Mouse (Mus musculus): ENCODE data around the gene Lrrc26. TPM values are rescaled to one million over a fixed set of nuclear protein-coding genes. Genes with fewer than 3 reads are reported as not detected.
A peak's percentile ranks its signal among the peaks of the same experiment; 100 is the strongest.

The Lrrc26 gene
- total RNA-seq, 2 experiments from 2014 or later = not detected

DNA sequence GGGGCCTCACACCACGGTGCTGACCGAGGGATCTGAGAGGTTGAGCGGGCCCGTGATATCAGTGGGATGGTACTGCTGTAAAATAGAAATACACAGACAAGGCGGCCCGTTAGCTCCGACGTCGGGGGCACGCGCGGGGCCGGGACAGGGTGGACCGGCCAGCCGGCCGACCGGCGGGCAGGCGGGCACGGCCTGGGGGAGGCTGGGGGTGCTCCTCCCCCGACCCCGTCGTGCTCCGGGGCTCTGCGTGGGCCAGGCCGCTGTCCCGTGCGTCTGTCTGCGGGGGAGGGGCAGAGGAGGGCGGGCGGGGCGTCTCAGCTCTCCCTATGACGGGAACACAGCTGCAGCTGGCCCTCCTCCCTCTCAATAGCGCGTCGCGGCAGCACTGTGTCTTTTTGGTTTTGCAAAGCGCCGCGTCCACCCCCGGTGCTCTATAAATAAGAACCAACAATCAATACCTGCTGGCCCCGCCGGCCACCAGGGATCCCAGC, 2.4 kb downstream of the Lrrc26 start:
- ATAC-seq (replicated peaks; ENCODE audit: low FRiP score, poor library complexity, severe bottlenecking) = no peak

DNA sequence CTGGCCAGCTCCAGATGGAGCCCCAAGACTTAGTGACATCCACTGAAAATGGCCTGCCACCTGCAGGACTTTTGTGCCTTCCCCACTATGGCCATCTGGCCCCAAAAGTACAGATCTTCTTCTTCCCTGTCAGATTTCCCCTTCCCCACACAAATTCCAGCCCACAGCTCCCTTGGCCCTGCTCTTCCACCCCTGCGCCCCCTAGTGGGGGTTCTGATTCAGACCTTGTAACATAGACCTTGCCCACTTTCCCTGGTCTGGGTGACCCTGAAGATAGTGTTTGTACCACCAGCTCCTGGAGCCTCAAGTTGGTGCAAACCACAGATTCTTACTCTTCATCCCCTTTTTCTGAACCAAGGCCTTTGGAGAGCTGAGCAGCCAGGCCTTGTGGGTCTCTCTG, 3.1 kb downstream of the Lrrc26 start:
- peak; percentile 58; the same call in 1 of the 2 replicates for ATAC-seq (replicated peaks; ENCODE audit: low FRiP score, poor library complexity, severe bottlenecking)

DNA sequence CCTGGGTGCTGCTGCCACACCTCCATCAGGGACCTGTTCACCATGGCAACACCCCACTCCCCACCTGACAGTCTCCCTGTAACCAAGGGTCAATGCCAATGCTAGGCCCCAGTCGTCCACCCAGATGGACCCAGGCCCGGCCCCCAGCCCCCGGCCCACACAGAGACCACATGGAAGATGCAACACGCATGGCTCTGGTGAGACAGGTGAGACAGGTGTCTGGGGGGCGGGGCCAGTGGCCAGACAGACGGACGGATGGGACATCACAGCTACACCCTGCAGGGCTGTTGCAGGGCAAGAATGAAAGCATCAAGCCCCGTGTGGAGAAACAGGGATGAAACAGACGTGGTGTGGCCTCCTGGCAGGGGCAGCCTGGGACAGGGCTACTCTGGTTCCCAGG, 4.0 kb downstream of the Lrrc26 start:
- no peak for ATAC-seq (replicated peaks; ENCODE audit: low FRiP score, poor library complexity, severe bottlenecking)

DNA sequence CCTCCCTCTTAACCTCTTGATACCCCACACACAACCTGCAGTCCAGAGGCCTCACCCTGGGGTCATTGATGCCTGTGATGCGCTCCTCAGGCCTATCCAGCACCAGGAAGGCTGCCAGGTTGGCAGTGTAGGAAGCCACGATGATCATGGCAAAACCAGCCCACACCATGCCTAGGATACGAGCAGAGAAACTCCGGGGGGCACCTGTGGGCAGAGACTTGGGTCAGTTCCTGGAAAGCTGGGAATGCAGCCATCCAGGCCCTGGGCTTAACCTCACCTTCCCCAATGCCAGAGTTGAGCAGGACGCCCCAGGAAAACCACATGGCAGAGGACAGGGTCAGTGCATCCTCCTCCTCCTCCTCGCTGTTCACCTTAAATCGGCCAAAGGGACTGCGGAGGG, 7.4 kb downstream of the Lrrc26 start:
- ATAC-seq (replicated peaks; ENCODE audit: low FRiP score, poor library complexity, severe bottlenecking) = no peak

DNA sequence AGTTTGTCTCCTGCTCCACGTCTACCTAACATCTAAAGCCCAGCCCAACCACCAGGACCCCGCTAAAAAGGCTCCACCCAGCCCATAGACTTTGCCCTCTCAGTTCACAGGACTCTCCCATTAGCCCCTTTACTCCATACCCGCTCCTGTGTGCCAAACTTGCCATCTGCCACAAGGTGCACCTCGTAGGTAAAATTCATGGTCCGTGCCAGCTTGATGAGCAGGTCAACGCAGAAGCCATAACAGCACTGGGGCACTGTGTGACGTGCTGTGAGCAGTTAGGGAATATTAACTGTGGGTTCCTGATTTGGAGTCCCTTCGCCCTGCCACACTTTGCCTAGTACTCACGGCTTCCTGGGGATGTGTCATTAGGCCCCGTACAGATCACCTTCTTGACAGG, 8.3 kb downstream of the Lrrc26 start:
- no peak for ATAC-seq (replicated peaks; ENCODE audit: low FRiP score, poor library complexity, severe bottlenecking)

DNA sequence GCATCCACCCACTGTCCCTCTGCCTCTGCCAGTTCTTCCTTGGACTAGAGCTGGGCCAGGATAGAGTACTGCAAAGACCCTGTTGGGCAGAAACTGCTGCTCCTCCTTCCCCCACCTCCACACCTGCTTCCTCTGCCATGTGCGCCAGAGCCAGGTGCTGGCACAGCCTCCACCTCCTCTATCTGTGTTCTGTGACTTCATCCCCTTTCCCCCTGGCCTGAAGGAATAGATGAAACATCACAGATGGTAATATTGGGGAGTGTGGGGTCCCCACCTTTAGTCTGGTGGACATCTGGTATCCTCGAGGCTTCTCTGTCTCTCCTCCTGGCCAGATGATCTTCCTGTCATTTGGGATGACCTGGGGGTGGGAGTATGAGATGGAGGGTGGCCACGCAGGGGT, 13.7 kb downstream of the Lrrc26 start:
- ATAC-seq (replicated peaks; ENCODE audit: low FRiP score, poor library complexity, severe bottlenecking) = no peak

DNA sequence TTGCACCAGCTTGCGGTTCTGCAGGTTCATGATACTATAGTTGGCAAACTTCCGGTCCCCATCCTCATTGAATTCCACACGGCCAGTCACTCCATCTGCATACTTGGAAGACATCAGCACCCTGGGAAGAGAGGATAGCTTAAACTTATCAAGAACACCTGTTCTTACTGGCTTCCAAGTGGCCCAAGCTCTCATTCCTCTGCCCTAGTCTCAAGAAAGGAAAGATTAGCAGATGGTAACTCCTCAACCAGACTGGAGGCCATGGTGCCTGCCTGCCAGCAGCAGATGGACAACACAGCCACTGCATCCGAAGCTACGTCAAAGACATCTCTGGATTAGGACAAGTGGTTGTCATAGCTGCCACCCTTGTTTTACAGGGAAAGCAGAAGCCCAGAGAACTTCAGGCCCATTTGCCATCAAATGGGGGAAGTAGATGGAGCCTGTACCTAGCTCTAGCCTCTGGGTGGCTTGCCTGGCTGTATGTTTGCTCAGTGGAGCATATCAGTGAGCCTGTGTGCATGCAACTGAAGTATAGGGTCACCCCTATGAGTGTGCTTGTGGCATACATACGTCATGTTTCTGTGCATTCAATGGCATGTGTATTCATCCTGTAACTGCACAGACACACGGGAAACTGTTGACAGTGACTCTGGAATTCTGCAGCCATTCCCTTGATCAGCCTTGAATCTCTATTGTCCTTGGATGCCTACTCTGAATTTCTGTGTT, 14.4 kb downstream of the Lrrc26 start:
- no peak for ATAC-seq (replicated peaks; ENCODE audit: low FRiP score, poor library complexity, severe bottlenecking)

DNA sequence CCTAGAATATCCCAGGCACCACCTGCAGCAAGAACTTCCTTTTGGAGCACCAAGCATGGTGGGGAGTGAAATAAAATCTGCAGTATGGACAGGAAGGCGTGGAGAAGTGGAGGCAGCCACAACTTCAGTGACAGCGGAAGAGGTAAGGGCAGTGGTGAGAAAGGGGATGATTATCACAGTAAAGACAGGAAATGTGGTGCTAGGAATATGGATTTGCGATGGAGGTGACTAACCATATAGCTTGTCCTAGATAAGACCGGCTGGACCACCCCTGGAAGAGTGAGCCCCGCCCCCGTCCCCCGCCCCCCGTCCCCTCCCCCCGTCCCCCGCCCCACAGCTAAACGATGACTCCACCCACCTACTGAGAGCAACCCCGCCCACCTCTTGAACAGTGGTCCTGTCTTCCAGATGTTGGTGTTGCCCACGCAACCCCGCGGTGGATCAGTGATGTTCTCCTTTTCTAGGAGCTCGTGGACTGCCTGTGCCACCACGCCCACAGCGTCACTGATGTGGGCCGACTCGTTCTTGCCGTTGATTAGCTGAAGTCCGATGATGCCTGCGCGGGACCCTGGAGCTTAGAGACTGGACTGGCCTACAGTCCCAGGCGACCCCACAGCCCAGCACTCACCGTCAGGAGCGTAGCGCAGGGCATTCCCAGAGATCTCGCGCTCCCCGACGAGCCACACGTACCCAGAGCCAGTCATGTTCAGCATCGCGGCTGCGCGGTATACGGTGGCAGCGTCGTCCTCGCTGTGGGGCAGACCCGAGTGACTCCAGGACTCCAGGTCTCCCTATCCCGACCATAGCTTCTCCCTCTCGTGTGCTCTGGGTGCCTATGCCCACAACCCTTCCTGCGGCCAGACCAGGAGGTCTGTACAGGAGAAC, 15.2 kb downstream of the Lrrc26 start:
- ATAC-seq (replicated peaks; ENCODE audit: low FRiP score, poor library complexity, severe bottlenecking) = no peak

DNA sequence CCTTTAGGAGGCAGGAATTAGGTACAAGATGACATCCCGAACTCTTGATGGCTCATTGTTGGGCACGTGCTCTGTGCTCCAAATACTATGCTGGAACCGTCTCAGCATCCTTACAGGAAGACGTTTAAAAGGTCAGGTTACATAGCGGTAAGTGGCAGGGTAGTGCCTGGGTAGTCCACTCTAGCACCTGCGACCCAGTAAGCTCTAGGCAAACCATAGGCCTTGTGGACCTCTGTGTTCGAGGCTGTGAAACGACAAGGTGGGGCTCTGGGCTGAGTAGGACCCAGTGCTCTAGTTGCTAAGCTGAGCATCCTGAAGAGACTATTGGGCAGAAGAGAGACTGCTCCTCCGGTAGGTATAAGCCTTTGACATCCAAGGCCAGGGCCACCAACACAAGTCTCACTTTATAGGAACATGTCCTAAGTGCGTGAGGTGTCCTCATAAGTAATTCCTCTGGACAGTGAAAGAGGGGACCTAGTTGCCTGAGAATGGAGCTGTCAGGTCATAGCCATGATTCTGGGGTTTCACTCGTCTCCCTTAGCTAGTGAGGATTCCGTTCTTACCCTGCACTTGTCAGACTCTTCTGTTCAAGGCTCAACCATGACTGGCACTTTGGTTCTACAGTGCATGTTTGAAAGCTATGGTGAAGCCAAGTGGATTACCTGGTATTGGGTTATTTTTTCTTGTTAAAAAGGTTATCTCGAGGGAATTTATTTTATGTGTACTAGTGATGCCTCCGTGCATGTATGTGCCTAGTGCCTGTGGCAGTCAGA, 16.1 kb downstream of the Lrrc26 start:
- ATAC-seq (replicated peaks; ENCODE audit: low FRiP score, poor library complexity, severe bottlenecking) = no peak

DNA sequence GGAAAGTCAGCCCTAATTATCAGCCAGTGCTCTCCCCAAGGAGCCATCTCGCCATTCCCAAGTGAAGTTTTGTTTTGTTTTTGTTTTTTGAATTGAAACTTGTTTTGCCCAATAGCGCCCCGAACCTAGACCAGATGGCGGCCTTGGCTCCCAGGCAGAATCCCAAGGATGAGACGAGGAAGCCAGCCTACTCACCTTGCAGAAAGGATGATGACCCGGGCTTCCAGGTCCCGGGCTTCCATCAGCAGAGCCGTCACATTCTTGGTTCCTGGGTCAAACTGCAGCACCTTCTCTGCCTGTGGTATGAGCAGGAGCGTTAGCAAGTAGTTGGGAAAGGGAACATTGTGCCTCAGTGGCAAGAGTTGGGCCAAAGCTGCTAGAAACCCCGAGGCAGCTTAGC, 20.5 kb downstream of the Lrrc26 start:
- ATAC-seq (replicated peaks; ENCODE audit: low FRiP score, poor library complexity, severe bottlenecking) = no peak

DNA sequence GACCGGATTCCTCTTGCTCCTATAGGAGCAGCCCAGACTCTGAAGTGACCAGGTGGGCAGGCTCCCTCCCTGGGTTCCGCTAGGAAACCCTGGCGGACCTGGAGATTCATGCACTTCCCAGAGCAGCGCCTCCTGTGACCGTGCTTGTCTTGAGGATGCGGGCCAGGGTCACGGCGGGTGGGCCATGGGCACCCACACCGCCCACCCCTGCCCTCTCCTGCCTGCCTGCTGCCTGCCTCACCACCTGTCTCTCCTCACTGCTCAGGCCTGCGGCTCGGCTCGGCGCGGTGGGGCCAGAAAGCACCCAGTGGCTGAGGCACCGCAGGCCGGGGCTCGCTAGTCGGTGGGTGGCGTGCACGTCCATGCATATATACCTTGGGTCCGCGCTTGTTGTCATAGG, 21.3 kb downstream of the Lrrc26 start:
- ATAC-seq (replicated peaks; ENCODE audit: low FRiP score, poor library complexity, severe bottlenecking) = no peak

DNA sequence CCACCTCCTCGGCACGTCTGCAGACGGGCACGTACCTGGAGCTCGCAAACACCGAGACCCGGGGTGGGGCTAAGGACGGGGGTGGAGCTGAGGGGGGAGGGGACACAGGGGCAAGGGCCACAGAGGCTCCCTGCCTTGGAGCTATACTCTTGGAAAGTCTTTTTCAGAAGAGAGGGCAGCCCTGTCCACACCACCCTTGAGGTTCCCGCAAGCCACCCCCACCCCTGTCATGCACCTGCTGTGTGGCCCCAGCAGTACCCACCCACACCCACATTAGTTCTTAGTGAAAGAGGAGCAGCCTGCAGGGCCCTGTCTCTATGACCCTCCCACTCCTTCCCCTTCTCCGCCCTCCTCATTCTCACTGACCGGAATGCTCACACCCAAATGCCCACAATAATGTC, 21.8 kb downstream of the Lrrc26 start:
- no peak for ATAC-seq (replicated peaks; ENCODE audit: low FRiP score, poor library complexity, severe bottlenecking)

DNA sequence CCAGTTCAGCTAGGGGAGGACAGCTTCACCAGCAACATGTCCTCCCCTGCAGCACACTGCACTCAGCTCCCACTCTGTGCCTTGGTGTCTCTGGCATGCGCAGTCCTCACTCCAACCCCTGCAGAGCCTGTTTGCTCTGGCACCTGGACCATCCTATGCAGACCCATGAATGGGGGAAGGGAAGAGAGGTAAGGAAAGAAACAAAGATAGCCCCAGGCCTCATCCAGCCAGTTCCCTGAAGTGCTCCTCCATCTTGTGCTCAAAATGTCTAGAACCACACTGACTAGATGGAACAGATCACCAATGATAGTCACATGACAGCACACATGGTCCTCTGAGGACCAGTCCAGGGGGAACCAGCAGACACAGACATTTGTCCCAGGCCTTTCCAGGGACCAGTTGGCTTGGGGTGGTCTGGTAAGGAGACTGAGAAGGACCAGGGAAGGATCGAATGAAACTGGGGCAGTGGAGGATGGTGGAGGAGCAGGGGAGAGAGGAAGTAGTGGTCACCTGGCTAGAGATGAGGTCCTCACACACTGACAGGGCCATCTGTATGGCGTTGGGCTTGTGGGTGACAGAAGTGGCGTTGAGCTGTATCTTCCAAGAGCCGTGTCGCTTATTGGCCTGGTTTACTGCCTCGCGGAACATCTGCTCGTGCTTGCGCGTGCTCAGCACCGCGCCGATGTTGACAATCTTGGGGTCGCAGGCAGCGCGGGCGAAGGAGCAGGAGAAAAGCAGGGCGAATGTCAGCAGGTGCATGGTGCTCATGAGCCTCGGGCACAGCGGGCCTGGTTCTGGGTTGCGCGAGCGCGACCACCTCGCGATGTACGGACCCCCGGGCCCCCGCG, 28.6 kb downstream of the Lrrc26 start:
- ATAC-seq (replicated peaks; ENCODE audit: low FRiP score, poor library complexity, severe bottlenecking) = no peak

DNA sequence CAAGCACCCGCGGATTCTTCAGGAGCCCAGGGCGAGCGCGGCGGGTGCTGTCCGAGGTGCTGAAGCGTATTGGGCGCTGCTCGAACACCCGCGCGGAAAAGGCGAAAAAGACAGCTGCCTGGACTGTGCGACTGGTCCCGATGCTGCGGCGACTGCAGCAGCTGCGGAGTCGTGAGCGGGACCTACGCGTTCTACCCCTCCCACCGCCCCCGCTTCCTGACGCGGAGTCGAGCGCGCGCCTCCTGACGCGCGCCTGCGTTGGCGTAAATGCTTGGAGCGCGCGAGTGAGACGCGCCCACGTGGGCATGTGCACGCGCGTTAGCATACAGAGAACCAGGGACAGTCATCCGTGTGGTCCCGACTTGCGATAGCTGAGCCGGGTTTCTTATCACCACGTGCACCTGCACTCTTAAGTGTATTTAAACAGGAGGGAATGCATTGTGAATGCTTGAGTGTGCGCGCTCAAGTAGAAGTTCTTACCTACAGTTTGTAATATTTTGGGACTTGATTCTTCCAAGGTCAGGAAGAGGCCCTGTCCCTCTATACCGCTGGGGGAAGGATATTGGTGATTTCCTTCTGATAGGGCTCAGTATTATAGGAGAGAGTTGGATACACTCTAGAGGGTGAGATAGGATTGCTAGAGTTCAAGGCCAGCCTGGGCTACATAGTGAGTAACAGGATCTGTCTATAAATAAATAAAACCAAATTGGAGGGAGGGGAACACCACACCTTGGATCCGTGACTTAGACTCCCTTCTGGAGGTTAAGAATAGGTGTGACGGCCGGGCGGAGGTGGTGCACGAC, 29.5 kb downstream of the Lrrc26 start, which contains the start of gene Grin1:
Gene Grin1 (minus strand): TSS at position 217 of the 803 bp plus-strand sequence.
- no peak for ATAC-seq (replicated peaks; ENCODE audit: low FRiP score, poor library complexity, severe bottlenecking)

DNA sequence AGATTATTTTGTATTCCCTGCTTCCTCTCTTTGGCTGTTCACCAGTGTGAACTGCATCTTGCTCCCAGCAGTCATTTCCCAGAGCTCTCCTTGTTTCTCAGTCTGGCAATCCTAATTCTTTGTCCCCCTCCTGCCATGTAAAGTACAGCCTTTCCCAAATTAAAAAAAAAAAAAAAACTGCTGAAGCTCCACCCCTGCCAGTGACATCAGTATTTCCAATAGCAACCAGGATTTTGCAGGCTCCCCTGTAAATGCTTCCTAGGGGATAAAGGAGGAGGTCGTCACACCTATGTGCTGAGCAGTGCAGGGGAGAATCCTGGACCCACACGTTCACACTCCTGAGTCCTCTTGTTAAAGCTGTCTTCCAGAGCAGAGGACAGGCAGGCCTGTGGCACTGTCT, 30.4 kb downstream of the Lrrc26 start:
- no peak for ATAC-seq (replicated peaks; ENCODE audit: low FRiP score, poor library complexity, severe bottlenecking)

DNA sequence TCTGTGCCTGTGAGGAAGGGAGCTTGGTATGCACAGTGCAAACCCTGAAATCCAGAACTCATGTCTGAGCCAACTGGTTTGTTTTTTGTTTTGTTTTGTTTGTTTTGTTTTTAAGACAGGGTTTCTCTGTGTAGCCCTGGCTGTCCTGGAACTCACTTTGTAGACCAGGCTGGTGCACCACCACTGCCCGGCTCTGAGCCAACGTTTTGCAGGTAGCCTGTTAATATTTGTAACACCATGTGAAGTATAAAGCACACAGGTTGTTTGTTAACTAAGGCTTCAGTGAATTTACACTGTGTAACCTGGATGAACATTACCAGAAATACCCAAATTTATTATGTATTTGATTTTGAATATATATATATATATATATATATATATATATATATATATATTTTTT, 36.3 kb downstream of the Lrrc26 start:
- no peak for ATAC-seq (replicated peaks; ENCODE audit: low FRiP score, poor library complexity, severe bottlenecking)

DNA sequence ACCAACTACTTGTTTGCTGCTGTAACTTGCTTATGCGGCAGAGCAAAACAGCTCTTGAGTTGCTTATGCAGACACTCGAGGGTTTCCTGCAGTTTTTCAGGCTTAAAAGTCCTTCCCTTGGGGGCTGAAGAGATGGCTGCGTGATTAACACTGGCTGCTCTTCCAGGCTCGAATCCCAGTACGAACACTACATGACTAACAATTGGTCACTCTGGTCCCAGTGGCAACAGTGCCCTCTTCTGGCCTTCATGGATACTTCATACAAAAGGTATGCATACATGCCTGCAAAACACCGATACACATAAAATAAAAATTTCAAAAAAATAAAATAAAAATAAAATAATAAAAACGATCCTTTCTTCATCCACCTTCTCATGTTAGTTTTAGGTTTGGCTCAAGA, 38.7 kb downstream of the Lrrc26 start:
- ATAC-seq (replicated peaks; ENCODE audit: low FRiP score, poor library complexity, severe bottlenecking) = no peak

DNA sequence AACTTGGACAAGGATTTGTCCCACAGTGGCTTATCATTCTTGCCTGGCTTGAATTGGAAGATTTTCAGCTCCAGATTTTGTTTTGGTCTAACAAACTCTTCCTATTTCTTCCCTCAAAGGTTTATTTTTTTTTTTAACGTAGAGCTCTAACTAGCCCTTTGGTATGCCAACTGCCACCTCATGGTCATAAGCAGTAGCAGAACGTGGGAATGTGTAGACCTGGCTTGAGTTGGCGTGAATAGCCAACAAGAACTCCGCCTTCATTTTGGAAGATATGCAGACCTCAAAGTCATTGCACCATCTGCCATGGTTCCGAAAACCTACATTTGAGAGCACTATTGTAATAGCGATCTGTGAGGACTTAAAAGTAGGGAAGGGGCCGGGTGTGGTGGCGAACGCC, 41.8 kb downstream of the Lrrc26 start:
- ATAC-seq (replicated peaks; ENCODE audit: low FRiP score, poor library complexity, severe bottlenecking) = no peak

All from erythroblast, adult 5-6 weeks (primary cell).